22 mouse cellular contexts compared by ENCODE assay signal in the genomic region with DNA sequence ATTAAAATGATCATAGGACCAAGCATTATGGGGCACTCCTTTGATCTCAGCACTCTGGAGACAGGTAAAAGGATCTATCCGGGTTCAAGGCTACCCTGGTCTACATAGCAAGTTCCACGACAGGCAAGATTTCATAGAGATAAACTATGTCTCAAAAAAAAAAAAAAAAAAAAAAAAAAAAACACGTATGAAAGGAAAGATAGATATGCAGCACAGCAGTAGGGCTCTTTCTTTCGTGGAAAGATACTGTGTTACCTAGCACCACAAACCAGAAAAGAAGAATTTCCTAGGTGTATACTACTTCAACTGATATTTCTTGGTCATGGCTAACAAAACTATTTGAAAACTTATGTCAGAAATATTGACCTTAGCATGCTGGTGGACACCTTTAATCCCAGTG. TPM values are rescaled to one million over a fixed set of nuclear protein-coding genes. Genes with fewer than 3 reads are reported as not detected.
DNase-seq lines count a peak whose midpoint lies in the region; ATAC-seq and TF ChIP-seq lines count a peak whose summit lies in the region.
"Had no signal": no experiment of that assay in that cellular context is flagged by ENCODE, and none has a peak within 500 bp of the region (broad histone marks: within the 10 kb centered on the region; RNA-seq: fewer than 3 reads in every experiment).

No protein-coding gene starts in this region.

- no peaks in the 10 kb centered on the region for H3K27me3 ChIP-seq in midbrain, embryonic 11.5 days (ENCODE audit: control insufficient read depth, insufficient read depth, low read length)
- H3K27me3 ChIP-seq in midbrain, embryonic 10.5 days (ENCODE audit: low read depth, poor library complexity, severe bottlenecking): no peaks in the 10 kb centered on the region
- no peaks in the 10 kb centered on the region for H3K27me3 ChIP-seq in CH12.LX (replicated peaks)
- H3K27me3 ChIP-seq in MEL (ENCODE audit: control insufficient read depth in 1 of 2, insufficient read depth in 2 of 2, low read length in 2 of 2): no peaks in the 10 kb centered on the region
- H3K27me3 ChIP-seq in hindbrain, embryonic 13.5 days: no peaks in the 10 kb centered on the region
- H3K27me3 ChIP-seq: Patski had no signal

- peak; percentile 57 for DNase-seq in midbrain, embryonic 11.5 days (ENCODE audit: low spot score, missing footprints)
- DNase-seq in midbrain, embryonic 10.5 days (ENCODE audit: low spot score): no peak
- no peak for DNase-seq in CH12.LX (ENCODE audit: extremely low read depth)
- no peak for DNase-seq in MEL (ENCODE audit: low read depth, low spot score)
- DNase-seq in frontal cortex, postnatal 10 days (ENCODE audit: low spot score in 2 of 2): no peak
- DNase-seq: adrenal gland, adult 2 months; adrenal gland, adult 8-10 months; adrenal gland, postnatal 10 days; adrenal gland, postnatal 14 days; adrenal gland, postnatal 25 days; adrenal gland, postnatal 36 days; B cell, adult 2 months; cerebellum, adult 11 months; cerebellum, adult 11-12 months; cerebellum, adult 18-20 months; cerebellum, adult 2 months; cerebellum, adult 8-10 months had no signal

- TF ChIP-seq RAD21 in CH12.LX (IDR thresholded peaks at IDR 0.05; ENCODE audit: low read depth, low read length) (no peak), MEL (IDR thresholded peaks at IDR 0.05; ENCODE audit: low read depth, low read length) (no peak)

- TF ChIP-seq POLR2A in CH12.LX (IDR thresholded peaks at IDR 0.05; ENCODE audit: low read depth, low read length): no peak
- TF ChIP-seq POLR2A in MEL (IDR thresholded peaks at IDR 0.05; ENCODE audit: control insufficient read depth in 1 of 2, insufficient read depth in 1 of 2, low read depth in 1 of 2, low read length in 2 of 2, poor library complexity in 1 of 2): no peak

- H3K9ac ChIP-seq in midbrain, embryonic 11.5 days (ENCODE audit: low read length): no peak overlapping the region
- no peak overlapping the region for H3K9ac ChIP-seq in CH12.LX (ENCODE audit: insufficient read depth, low read depth)
- H3K9ac ChIP-seq in MEL (ENCODE audit: control insufficient read depth, low read depth, low read length, poor library complexity, severe bottlenecking): no peak overlapping the region
- no peak overlapping the region for H3K9ac ChIP-seq in hindbrain, embryonic 13.5 days

- ATAC-seq in midbrain, embryonic 11.5 days (ENCODE audit: low FRiP score): no peak
- ATAC-seq in hindbrain, embryonic 13.5 days (ENCODE audit: low FRiP score): no peak
- ATAC-seq: activated CD4-positive, CD25-positive, alpha-beta regulatory T cell, adult 4 months; CD4-positive, CD25-positive, alpha-beta regulatory T cell, adult 4 months; Patski had no signal

- dilution Hi-C loops in CH12.LX (cut with MboI; ENCODE audit: extremely low pct_ligation_motif_present, extremely low pct_unique_long_range_greater_than_20kb, low sequenced_read_pairs): no loop called here

- H3K36me3 ChIP-seq in midbrain, embryonic 11.5 days (ENCODE audit: control insufficient read depth, insufficient read depth, low read length): peaks cover 12% of the 10 kb centered on the region
- peaks cover 79% of the 10 kb centered on the region for H3K36me3 ChIP-seq in midbrain, embryonic 10.5 days
- H3K36me3 ChIP-seq in CH12.LX (replicated peaks in 1 of 2; ENCODE audit: control insufficient read depth in 1 of 2, insufficient read depth in 1 of 2, low read length in 1 of 2) (peaks cover 50 to 86% of the 10 kb centered on the region in 2 experiments), MEL (ENCODE audit: control insufficient read depth in 1 of 2, insufficient read depth in 2 of 2, low read length in 2 of 2) (peaks cover 0 to 52% of the 10 kb centered on the region in 2 experiments; a peak in 2 of 4 replicates)
- H3K36me3 ChIP-seq in hindbrain, embryonic 13.5 days: peaks cover 59% of the 10 kb centered on the region

- TF ChIP-seq CTCF in CH12.LX (conservative IDR thresholded peaks at IDR 0.05 in 1 of 2, IDR thresholded peaks at IDR 0.05 in 1 of 2; ENCODE audit: low read depth in 2 of 2, low read length in 2 of 2): no peak
- no peak for TF ChIP-seq CTCF in MEL (IDR thresholded peaks at IDR 0.05 in 2 of 3, conservative IDR thresholded peaks at IDR 0.05 in 1 of 3; ENCODE audit: control insufficient read depth in 1 of 3, insufficient read depth in 1 of 3, low read depth in 2 of 3, low read length in 3 of 3, poor library complexity in 1 of 3, severe bottlenecking in 1 of 3)

- H3K27ac ChIP-seq in midbrain, embryonic 11.5 days (ENCODE audit: low read depth, low read length): no peak overlapping the region
- H3K27ac ChIP-seq in midbrain, embryonic 10.5 days (replicated peaks): no peak overlapping the region
- H3K27ac ChIP-seq in CH12.LX (ENCODE audit: insufficient read depth, low read depth): no peak overlapping the region
- no peak overlapping the region for H3K27ac ChIP-seq in MEL (ENCODE audit: control insufficient read depth, low read depth, low read length)
- H3K27ac ChIP-seq in hindbrain, embryonic 13.5 days: no peak overlapping the region

- no peak overlapping the region for H3K4me2 ChIP-seq in midbrain, embryonic 11.5 days
- H3K4me2 ChIP-seq in CH12.LX (ENCODE audit: insufficient read depth, low read depth, poor library complexity, severe bottlenecking): no peak overlapping the region
- H3K4me2 ChIP-seq in hindbrain, embryonic 13.5 days: no peak overlapping the region

- no peaks in the 10 kb centered on the region for H3K9me3 ChIP-seq in midbrain, embryonic 11.5 days (ENCODE audit: control insufficient read depth, low read length)
- H3K9me3 ChIP-seq in midbrain, embryonic 10.5 days (replicated peaks): no peaks in the 10 kb centered on the region
- H3K9me3 ChIP-seq in CH12.LX (replicated peaks; ENCODE audit: low read length) (no peaks in the 10 kb centered on the region), MEL (replicated peaks; ENCODE audit: insufficient read depth, low read length) (no peaks in the 10 kb centered on the region)
- H3K9me3 ChIP-seq in hindbrain, embryonic 13.5 days: no peaks in the 10 kb centered on the region
- H3K9me3 ChIP-seq: G1E had no signal

- no peak overlapping the region for H3K4me3 ChIP-seq in midbrain, embryonic 11.5 days (ENCODE audit: low read depth, low read length)
- no peak overlapping the region for H3K4me3 ChIP-seq in midbrain, embryonic 10.5 days
- H3K4me3 ChIP-seq in CH12.LX (replicated peaks in 1 of 3; ENCODE audit: low read depth in 2 of 3, low read length in 2 of 3, poor library complexity in 1 of 3) (no peak overlapping the region), MEL (ENCODE audit: control insufficient read depth in 1 of 2, insufficient read depth in 1 of 2, low read depth in 2 of 2, low read length in 2 of 2) (no peak overlapping the region)
- no peak overlapping the region for H3K4me3 ChIP-seq in hindbrain, embryonic 13.5 days

- TF ChIP-seq EP300 in CH12.LX (IDR thresholded peaks at IDR 0.05; ENCODE audit: low read length) (no peak), MEL (IDR thresholded peaks at IDR 0.05; ENCODE audit: low read depth in 1 of 2, low read length in 2 of 2) (no peak)

- H3K4me1 ChIP-seq in midbrain, embryonic 11.5 days (ENCODE audit: control insufficient read depth, insufficient read depth, low read length): no peaks in the 10 kb centered on the region
- H3K4me1 ChIP-seq in midbrain, embryonic 10.5 days: no peaks in the 10 kb centered on the region
- H3K4me1 ChIP-seq in CH12.LX (ENCODE audit: control insufficient read depth in 1 of 2, insufficient read depth in 2 of 2) (peaks cover 10 to 33% of the 10 kb centered on the region in 2 experiments), MEL (ENCODE audit: control insufficient read depth in 1 of 2, insufficient read depth in 2 of 2, low read length in 2 of 2) (no peaks in the 10 kb centered on the region)
- no peaks in the 10 kb centered on the region for H3K4me1 ChIP-seq in hindbrain, embryonic 13.5 days (replicated peaks)

- H3K79me2 ChIP-seq in CH12.LX (replicated peaks; ENCODE audit: control insufficient read depth, extremely low read depth, insufficient read depth, poor library complexity, severe bottlenecking) (peaks cover 6% of the 10 kb centered on the region), MEL (ENCODE audit: control insufficient read depth, insufficient read depth, low read length, poor library complexity) (peaks cover 2% of the 10 kb centered on the region)

- in situ Hi-C loops in CH12.LX (cut with MboI; ENCODE audit: low pct_ligation_motif_present, low pct_unique_long_range_greater_than_20kb, low sequenced_read_pairs): no loop called here

- 84% methylated on average over 4 of the region's 4 CpGs for WGBS in midbrain, embryonic 11.5 days
- WGBS in midbrain, embryonic 10.5 days: 96% methylated on average over 4 of the region's 4 CpGs
- 97% methylated on average over 3 of the region's 4 CpGs for WGBS in hindbrain, embryonic 13.5 days

RNA-seq across cellular contexts. Expression of gene Mbtd1, which starts 21.2 kb away (rescaled TPM):
- 30.5 and 30.6 TPM in 2 replicates for polyA plus RNA-seq in midbrain, embryonic 11.5 days (2014; fragmentation: Nextera tagmentation; extraction: Ambion mirVana)
- polyA plus RNA-seq in midbrain, embryonic 10.5 days (2016; fragmentation: Nextera tagmentation; extraction: Ambion mirVana): 32.0 and 37.4 TPM in 2 replicates
- 19.9 TPM in 2 replicates for total RNA-seq in CH12.LX (2012; rRNA removed)
- 20.5 and 21.5 TPM in 2 replicates for total RNA-seq in CH12.LX (2014; rRNA removed)
- polyA plus RNA-seq in CH12.LX (2012; ENCODE audit: insufficient read length, low read depth): 46.5 and 50.1 TPM in 2 replicates
- 43.0 and 45.5 TPM in 2 replicates for total RNA-seq in MEL (2012; rRNA removed)
- 1,000 to 10,000 TPM in 1 of 2 experiments, 10 to 100 TPM in 1; 51.8 to 3,192 TPM for polyA plus RNA-seq in MEL (2012; ENCODE audit: insufficient read depth in 1 of 2, insufficient read length in 2 of 2, low read depth in 1 of 2, low replicate concordance in 2 of 2, missing spikeins in 1 of 2)
- polyA plus RNA-seq in hindbrain, embryonic 13.5 days (2015; fragmentation: Nextera tagmentation; extraction: Ambion mirVana): 34.5 and 34.8 TPM in 2 replicates

RNA-seq across cellular contexts. Expression of gene Utp18, which starts 21.3 kb away (rescaled TPM):
- 45.1 and 52.0 TPM in 2 replicates for polyA plus RNA-seq in midbrain, embryonic 11.5 days (2014; fragmentation: Nextera tagmentation; extraction: Ambion mirVana)
- 32.3 and 38.1 TPM in 2 replicates for polyA plus RNA-seq in midbrain, embryonic 10.5 days (2016; fragmentation: Nextera tagmentation; extraction: Ambion mirVana)
- total RNA-seq in CH12.LX (2012; rRNA removed) (61.8 and 76.0 TPM in 2 replicates), CH12.LX (2014; rRNA removed) (132 and 153 TPM in 2 replicates), MEL (2012; rRNA removed) (102 and 111 TPM in 2 replicates)
- polyA plus RNA-seq in CH12.LX (2012; ENCODE audit: insufficient read length, low read depth) (93.9 and 117 TPM in 2 replicates), MEL (2012; ENCODE audit: insufficient read depth in 1 of 2, insufficient read length in 2 of 2, low read depth in 1 of 2, low replicate concordance in 2 of 2, missing spikeins in 1 of 2) (10 to 100 TPM in 1 of 2 experiments, not detected in 1; 63.4 TPM)
- polyA plus RNA-seq in hindbrain, embryonic 13.5 days (2015; fragmentation: Nextera tagmentation; extraction: Ambion mirVana): 29.9 and 31.8 TPM in 2 replicates

RNA-seq across cellular contexts. Expression of gene Nme2, which starts 49.2 kb away (rescaled TPM):
- polyA plus RNA-seq in midbrain, embryonic 11.5 days (2014; fragmentation: Nextera tagmentation; extraction: Ambion mirVana): 142 and 144 TPM in 2 replicates
- 127 and 138 TPM in 2 replicates for polyA plus RNA-seq in midbrain, embryonic 10.5 days (2016; fragmentation: Nextera tagmentation; extraction: Ambion mirVana)
- total RNA-seq in CH12.LX (2012; rRNA removed): 1,722 and 2,105 TPM in 2 replicates
- 1,555 and 1,586 TPM in 2 replicates for total RNA-seq in CH12.LX (2014; rRNA removed)
- polyA plus RNA-seq in CH12.LX (2012; ENCODE audit: insufficient read length, low read depth): 945 and 1,140 TPM in 2 replicates
- total RNA-seq in MEL (2012; rRNA removed): 530 and 612 TPM in 2 replicates
- 100 to 1,000 TPM in 1 of 2 experiments, not detected in 1; 126 TPM for polyA plus RNA-seq in MEL (2012; ENCODE audit: insufficient read depth in 1 of 2, insufficient read length in 2 of 2, low read depth in 1 of 2, low replicate concordance in 2 of 2, missing spikeins in 1 of 2)
- polyA plus RNA-seq in hindbrain, embryonic 13.5 days (2015; fragmentation: Nextera tagmentation; extraction: Ambion mirVana): 80.5 and 81.5 TPM in 2 replicates
